Mouse (Mus musculus) thymus, adult 2 months (tissue): ENCODE measurements around the gene Rbm44. TPM values are rescaled to one million over a fixed set of nuclear protein-coding genes. Genes with fewer than 3 reads are reported as not detected.

Source experiments
- DNase-seq: peaks from one replicate; pipeline ENCODE4 v3.0.0; 2021
- H3K27ac ChIP-seq: fragments of 200-500 bp; 2 replicates; pipeline ENCODE4 v1.5.1; 2012; ENCODE audit warnings: low read length, control low read depth; ENCODE audit not compliant: control insufficient read depth, insufficient read depth
- H3K27me3 ChIP-seq: fragments of 200-500 bp; 2 replicates; pipeline ENCODE4 v1.6.1; 2012; ENCODE audit warnings: mild to moderate bottlenecking, low read length, moderate library complexity, mixed read lengths; ENCODE audit not compliant: control insufficient read depth, insufficient read depth
- H3K36me3 ChIP-seq: fragments of 200-500 bp; 2 replicates; pipeline ENCODE4 v1.6.1; 2012; ENCODE audit warnings: mild to moderate bottlenecking, low read length, moderate library complexity; ENCODE audit not compliant: control insufficient read depth, insufficient read depth
- H3K4me1 ChIP-seq: fragments of 200-500 bp; replicated peaks from 2 replicates; pipeline ENCODE4 v1.6.1; 2012; ENCODE audit warnings: low read length; ENCODE audit not compliant: control insufficient read depth, insufficient read depth
- H3K4me3 ChIP-seq: fragments of 200-500 bp; 2 replicates; pipeline ENCODE4 v1.5.1; 2012; ENCODE audit warnings: mild to moderate bottlenecking, low read length, control low read depth, moderate library complexity; ENCODE audit not compliant: control insufficient read depth, insufficient read depth
- CTCF ChIP-seq: fragments of 200-500 bp; IDR thresholded peaks from 2 replicates; pipeline ENCODE4 v1.5.1; 2012; ENCODE audit warnings: mild to moderate bottlenecking, control low read depth, low read length, moderate library complexity, borderline replicate concordance; ENCODE audit not compliant: control insufficient read depth, poor library complexity, insufficient read depth; ENCODE audit errors: extremely low read depth
- POLR2A ChIP-seq: fragments of 200-500 bp; IDR thresholded peaks from 2 replicates; pipeline ENCODE4 v1.6.1; 2012; ENCODE audit warnings: mild to moderate bottlenecking, low read length, control low read depth, moderate library complexity; ENCODE audit not compliant: control insufficient read depth, poor library complexity, insufficient read depth; ENCODE audit errors: extremely low read depth
- WGBS: fragments of 180-500 bp; shearing (Covaris S2); methylation state at CpG from one replicate; pipeline ENCODE4 v1.1.7; 2018; 5-methylcytosine and 5-hydroxymethylcytosine counted together
- polyA plus RNA-seq: library from polyadenylated mRNA; depleted of rRNA; stranded (reverse); fragments of >200 nt; gene quantifications from 2 replicates; pipeline ENCODE4 v1.2.3, GENCODE M21; 2012

The Rbm44 gene
- polyA plus RNA-seq, 1 experiment = 0.27 TPM

GRCm38 (mm10) chr1:91209343-91209742, 64.5 kb downstream of the Rbm44 start:
- TF ChIP-seq CTCF = no peak
- no peak for TF ChIP-seq POLR2A
- no peak for DNase-seq
- Histone ChIP-seq H3K36me3 (peaks cover 37% of the 10 kb centered on the region), H3K4me3 (no peak overlapping the region), H3K4me1 (peaks cover 20% of the 10 kb centered on the region; the same call in 1 of the 2 replicates), H3K27ac (no peak overlapping the region), H3K27me3 (no peaks in the 10 kb centered on the region)
- 98% methylated on average over 6 of the region's 6 CpGs for WGBS

- TF ChIP-seq POLR2A (no peak), CTCF (no peak)
- Histone ChIP-seq H3K27ac (no peak overlapping the region), H3K27me3 (no peaks in the 10 kb centered on the region), H3K4me1 (peaks cover 20% of the 10 kb centered on the region; the same call in 1 of the 2 replicates), H3K36me3 (peaks cover 36% of the 10 kb centered on the region), H3K4me3 (no peak overlapping the region)
- 93% methylated on average over 6 of the region's 6 CpGs for WGBS
- no peak for DNase-seq
These were observed 64.9 kb downstream of the Rbm44 start for GRCm38 (mm10) chr1:91209785-91210184.

- WGBS = 89% methylated on average over 1 of the region's 1 CpGs
- TF ChIP-seq POLR2A (no peak), CTCF (peak; percentile 77; the same call in 1 of the 2 replicates)
- Histone ChIP-seq H3K4me1 (peaks cover 28% of the 10 kb centered on the region), H3K27me3 (no peaks in the 10 kb centered on the region), H3K27ac (no peak overlapping the region), H3K4me3 (no peak overlapping the region), H3K36me3 (peaks cover 29% of the 10 kb centered on the region)
- peak; percentile 77 for DNase-seq
These were observed 66.2 kb downstream of the Rbm44 start for GRCm38 (mm10) chr1:91211099-91211498.

- WGBS = 89% methylated on average over 7 of the region's 7 CpGs
- Histone ChIP-seq H3K4me3 (no peak overlapping the region), H3K4me1 (peaks cover 33% of the 10 kb centered on the region), H3K36me3 (peaks cover 24% of the 10 kb centered on the region), H3K27ac (no peak overlapping the region), H3K27me3 (no peaks in the 10 kb centered on the region)
- DNase-seq = no peak
- TF ChIP-seq CTCF (no peak), POLR2A (no peak)
These were observed 66.7 kb downstream of the Rbm44 start for GRCm38 (mm10) chr1:91211591-91212008.

GRCm38 (mm10) chr1:91215264-91215663, 70.4 kb downstream of the Rbm44 start:
- H3K27me3 ChIP-seq = no peaks in the 10 kb centered on the region
- no peak for DNase-seq
- no peak overlapping the region for H3K4me3 ChIP-seq
- H3K4me1 ChIP-seq = peaks cover 32% of the 10 kb centered on the region
- H3K27ac ChIP-seq = no peak overlapping the region
- no peak for TF ChIP-seq POLR2A
- no peak for TF ChIP-seq CTCF
- H3K36me3 ChIP-seq = no peaks in the 10 kb centered on the region; the same call in 1 of the 2 replicates
- WGBS = 97% methylated on average over 1 of the region's 1 CpGs

GRCm38 (mm10) chr1:91215981-91216380, 71.1 kb downstream of the Rbm44 start:
- no peak for DNase-seq
- no peak overlapping the region for H3K27ac ChIP-seq
- no peak overlapping the region for H3K4me3 ChIP-seq
- H3K36me3 ChIP-seq = no peaks in the 10 kb centered on the region; the same call in 1 of the 2 replicates
- TF ChIP-seq POLR2A (no peak), CTCF (no peak)
- 0% methylated on average over 1 of the region's 1 CpGs for WGBS
- peaks cover 25% of the 10 kb centered on the region for H3K4me1 ChIP-seq
- H3K27me3 ChIP-seq = no peaks in the 10 kb centered on the region

- TF ChIP-seq POLR2A (no peak), CTCF (no peak)
- peaks cover 22% of the 10 kb centered on the region for H3K4me1 ChIP-seq
- DNase-seq = no peak
- H3K4me3 ChIP-seq = no peak overlapping the region
- no peaks in the 10 kb centered on the region for H3K27me3 ChIP-seq
- H3K27ac ChIP-seq = no peak overlapping the region
- 45% methylated on average over 10 of the region's 10 CpGs for WGBS
- H3K36me3 ChIP-seq = peaks cover 3% of the 10 kb centered on the region; the same call in 1 of the 2 replicates
These were observed 71.8 kb downstream of the Rbm44 start for GRCm38 (mm10) chr1:91216504-91217267.
